Mouse (Mus musculus) thymus, postnatal 10 days (tissue): Measurements from ENCODE around the gene Psen2.

Experiments used
- DNase-seq, 2 experiments: peaks; one replicate each; pipeline ENCODE4 v3.0.0; 2021; ENCODE audit warnings: low spot score in 2 of 2

The Psen2 gene

DNA sequence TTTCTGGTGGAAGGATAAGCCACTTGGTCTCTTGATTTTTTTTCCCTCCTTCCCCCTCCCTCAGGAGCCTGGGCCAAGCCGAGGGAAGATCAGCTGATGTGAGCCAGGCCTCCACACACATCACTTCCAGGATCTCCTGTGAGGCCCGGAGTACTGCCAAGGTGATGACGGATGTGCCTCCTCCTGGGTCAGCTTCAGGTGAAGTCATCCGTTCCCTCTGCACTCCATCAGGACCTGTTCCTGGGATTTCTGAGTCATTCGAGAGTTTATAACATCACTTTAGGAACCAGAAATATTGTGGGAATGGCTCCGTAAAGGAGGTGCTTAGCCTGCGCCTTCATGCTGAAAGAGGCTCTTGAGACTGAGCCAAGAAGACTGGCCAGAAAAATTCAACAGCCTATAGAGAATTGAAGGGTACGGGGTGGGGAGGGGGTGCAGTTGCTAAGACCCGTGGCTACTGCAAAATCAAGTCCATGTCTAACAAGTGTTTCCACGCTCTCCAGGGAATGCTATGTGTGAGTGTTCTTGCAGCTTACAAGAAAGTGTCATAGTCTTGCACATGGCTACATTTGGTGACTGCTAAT lies 11.6 kb upstream of the Psen2 start:
- DNase-seq, result no peak

DNA sequence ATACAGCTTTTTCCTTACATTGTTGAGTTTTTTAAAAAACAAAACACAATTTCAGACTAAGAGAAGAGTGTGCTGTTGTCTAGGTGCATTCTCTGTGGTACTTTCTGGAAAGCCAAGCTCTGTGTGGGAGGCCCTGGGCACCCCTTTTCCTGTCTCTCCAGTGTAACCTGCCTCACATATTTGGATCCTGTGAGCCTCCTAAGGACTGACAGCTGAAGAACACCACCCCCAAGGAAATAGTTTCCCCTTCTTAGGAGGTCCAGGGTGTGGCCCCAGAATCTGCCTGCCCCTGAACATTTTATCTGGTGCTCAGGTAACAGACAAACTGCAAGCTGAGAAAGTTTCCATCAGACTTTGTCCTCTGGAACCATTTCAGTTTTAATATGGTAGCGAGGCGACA lies 5.8 kb upstream of the Psen2 start:
- no peak for DNase-seq

GRCm38 (mm10) chr1:180268249-180269031 lies 5.2 kb upstream of the Psen2 start:
- peak; percentile 79 to 95 for DNase-seq

DNA sequence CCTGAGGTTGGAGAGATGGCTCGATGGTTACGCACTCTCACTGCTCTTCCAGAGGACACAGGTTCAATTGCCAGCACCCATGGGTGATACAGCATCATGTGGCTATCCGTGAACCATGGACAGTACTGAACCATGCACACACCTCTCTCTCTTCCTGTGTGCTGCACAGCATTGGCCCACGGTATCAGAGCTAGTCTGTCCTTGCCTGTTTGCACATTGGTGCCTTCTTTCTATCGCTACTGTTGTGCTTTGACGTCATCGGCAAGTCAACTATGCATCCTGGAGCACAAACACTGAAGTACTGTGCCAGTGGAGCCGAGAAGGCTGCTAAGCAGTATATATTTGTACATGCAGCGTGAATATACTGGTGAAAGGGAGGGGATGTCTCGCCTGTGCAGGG lies 3.9 kb upstream of the Psen2 start:
- no peak for DNase-seq

- peak; percentile 37 to 56 for DNase-seq
Observed at GRCm38 (mm10) chr1:180265399-180265798, 2.2 kb upstream of the Psen2 start.

GRCm38 (mm10) chr1:180264851-180265250 lies 1.6 kb upstream of the Psen2 start:
- DNase-seq, result no peak

DNA sequence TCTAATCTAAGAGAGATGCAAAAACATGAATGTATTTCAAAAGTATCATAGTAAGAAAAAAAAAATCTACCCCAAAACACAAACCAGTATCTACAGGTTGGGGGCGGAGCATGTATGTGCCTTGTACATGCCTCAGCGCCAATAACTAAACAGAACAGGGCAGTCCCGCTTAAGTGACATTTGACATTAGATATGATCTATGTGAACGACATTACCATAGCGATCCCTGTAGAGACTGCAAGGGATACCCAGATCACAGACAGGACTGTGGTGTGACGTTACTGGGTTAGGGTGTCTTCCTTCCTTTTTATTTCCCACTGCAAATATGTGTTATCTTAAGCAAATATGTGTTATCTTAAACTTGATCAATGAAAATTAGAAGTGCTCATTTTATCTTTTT lies 1.2 kb upstream of the Psen2 start:
- no peak for DNase-seq

DNA sequence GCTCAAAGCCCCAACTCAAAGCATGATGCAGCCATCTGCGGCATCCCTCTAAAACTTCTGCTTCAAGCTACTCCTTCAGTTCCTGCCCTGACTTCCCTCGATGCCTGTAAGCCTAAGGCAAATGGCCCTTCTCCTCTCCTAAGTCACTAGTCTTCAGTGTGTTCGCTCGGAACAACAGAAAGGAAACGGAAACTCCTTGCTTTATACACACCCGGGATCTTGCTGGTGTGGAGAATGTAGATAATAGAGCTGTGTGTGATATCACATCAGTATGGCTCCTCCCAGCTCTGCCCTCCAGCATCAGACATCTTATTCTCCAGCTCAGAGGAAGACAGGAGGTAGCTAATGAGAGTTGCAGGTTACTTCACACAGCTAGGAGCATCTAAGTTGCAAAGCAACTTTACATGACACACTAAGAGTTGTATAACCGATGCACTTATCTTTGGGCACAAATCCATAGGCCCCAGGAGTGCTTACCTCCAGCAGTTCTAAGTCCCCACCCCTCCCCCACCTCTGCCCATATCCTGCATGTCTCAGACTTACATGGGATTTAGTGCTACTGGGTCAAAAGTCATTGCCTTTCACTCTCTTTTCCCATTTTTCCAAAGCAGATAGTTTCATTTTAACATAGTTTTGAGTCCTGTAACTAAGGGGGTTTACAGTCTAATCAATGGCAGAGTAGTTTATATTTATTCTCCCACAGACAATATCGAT lies 1.2 kb downstream of the Psen2 start:
- DNase-seq, result no peak

DNA sequence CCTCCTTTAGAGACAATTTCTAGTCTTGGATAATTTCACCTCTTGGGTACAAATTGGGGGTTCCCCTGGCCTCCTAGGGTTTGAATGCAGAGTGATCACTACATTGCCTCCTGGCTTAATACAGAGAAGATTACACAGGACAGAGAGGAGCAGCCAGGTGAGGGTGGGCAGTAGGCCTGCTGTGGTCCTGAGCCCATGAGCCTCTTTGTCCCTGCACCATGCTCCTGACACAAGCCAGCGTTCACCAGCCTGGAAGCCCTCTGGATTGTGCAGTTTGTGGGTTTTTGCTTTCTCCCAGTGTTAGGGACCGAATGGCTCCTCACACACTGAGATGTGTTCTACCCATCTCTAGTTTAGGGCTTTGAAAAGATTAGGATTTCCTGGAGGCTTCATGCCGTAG lies 1.8 kb downstream of the Psen2 start:
- no peak for DNase-seq

GRCm38 (mm10) chr1:180260886-180261285 lies 2.4 kb downstream of the Psen2 start:
- DNase-seq, result no peak

GRCm38 (mm10) chr1:180259753-180260152 lies 3.5 kb downstream of the Psen2 start:
- DNase-seq, result no peak

GRCm38 (mm10) chr1:180257446-180257845 lies 5.8 kb downstream of the Psen2 start:
- DNase-seq, result no peak

DNA sequence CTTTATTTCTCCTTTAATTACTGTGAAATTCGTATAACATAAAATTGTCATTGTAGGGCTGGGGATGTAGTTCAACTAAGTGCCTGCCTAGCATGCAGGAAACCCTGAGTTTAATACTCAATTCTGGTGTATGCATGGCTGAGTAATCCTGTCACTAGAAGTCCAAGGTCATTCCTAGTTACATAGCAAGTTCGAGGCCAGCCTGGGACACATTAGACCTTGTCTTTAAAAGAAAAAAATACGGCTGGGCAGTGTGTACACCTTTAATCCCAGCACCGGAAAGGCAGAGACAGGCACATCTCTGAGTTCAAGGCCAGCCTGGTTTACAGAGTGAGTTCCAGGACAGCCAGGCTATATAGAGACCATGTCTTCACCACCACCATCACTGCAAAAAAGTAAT lies 6.4 kb downstream of the Psen2 start:
- DNase-seq, result no peak

- DNase-seq, result peak; percentile 96 to 100
Observed at GRCm38 (mm10) chr1:180256138-180256674, 7.0 kb downstream of the Psen2 start.

DNA sequence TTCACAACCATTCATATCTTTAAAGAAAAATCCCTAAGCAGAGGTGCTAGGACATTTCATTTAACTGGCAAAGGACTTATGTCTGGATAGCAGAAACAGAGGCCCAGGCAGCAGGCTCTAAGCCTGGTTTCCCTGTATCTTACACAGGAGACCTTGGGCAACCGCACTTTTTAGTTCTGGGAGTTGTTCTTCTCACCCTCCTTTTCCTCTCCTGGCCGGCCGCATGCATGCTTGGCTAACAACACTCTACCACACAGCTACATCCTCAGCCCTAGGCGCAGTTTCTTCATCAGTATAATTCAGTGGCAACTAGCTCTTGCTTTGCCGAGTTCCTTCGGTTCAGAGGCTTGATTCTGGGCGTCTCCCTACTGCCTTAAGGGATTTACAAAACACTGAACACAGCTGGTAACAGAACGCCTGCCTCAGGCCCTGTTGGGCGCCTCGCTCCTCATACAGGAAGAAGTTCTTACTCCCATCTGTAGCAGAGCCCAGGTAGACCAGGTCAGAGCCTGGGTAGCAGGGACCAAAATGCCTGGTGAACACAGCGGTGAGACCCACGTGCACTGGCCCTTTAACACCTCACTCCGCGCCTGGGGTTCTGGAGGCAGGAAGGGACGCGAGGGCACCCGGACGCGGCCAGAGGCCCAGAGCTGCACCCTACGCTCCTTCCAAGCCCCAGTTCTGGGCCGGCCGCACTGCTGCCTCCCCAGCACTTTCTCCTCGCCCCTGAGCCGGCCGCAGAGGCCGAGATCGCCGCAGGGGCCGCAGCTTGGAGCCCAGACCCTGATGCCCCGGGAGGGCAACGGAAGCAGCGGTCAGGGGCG lies 7.7 kb downstream of the Psen2 start:
- DNase-seq, result peak in 1 of 2 experiments; percentile 30

DNA sequence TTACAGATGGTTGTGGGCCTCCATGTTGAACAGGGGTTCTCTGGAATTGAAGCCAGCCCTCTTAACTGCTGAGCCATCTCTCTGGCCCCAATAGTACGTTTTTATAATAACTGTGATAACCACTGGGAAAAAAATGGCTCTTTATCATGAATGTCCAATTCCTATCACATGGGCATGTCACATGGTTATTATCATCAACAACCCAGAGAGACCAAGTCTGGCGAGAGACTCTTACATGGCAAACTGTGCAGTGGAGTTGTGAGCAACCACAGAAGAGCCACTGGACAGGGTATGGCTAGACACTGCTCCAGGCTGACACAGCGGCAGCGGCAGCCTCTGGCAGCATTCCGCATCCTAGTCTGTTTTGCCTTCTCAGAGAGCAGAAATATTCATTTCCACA lies 8.9 kb downstream of the Psen2 start:
- DNase-seq, result no peak

GRCm38 (mm10) chr1:180252656-180253190 lies 10.5 kb downstream of the Psen2 start:
- no peak for DNase-seq

DNA sequence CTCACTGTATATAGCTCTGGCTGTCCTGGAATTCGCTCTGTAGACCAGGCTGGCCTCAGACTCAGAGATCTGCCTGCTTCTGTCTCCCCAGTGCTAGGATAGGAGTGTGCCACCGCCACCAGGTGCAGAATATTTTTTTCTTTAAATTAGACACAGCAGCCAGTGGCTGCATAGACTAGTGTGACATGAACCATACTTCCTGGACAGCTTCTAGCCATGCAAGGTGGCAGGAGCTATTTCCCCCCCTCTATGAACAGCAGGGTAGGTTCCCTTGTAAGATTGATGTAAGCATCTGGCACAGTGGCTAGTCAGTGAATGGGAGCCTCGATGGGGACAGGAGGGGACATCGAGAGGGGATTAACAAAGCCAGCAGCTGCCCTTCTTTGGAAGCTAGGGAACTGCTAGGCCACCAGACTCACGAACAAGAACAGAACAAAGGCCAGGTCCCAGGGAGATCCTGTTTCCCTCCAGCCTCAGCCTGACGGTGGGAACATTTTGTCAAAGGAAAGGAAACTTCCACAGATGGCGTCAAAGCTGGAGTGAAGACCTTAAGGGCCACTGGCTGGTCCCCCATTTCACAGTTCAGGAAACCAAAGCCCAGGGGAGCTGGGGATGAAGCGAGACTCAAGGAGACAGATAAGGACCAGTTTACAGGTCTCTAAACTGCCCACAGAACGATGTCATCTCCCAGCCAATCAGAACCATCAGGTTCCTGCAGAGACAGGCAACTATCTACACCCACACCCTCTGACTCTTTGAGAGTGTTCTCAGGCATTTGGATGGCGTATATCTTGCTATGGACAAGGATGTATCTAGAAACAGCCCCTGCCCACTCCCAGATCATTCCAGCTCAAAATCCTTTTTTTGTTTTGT lies 11.8 kb downstream of the Psen2 start:
- no peak for DNase-seq

DNA sequence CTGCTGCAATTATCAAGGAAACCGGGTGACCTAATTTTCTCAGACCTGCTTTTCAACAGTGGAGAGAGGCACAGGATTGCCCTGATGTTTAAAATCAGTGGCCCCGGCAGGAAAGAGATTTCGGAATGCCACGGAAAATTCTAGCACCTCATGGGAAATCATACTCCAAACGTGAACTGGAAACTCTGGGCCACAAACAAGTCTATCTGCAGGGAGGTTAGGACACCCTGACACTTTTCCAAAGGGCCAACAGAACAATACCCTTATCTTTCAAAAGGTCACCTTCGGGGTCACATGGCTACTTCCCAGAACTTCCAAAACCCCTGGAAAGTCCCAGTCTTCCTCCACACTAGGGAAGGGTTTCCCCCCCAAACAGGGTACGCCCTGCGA lies 12.8 kb downstream of the Psen2 start:
- no peak for DNase-seq

DNA sequence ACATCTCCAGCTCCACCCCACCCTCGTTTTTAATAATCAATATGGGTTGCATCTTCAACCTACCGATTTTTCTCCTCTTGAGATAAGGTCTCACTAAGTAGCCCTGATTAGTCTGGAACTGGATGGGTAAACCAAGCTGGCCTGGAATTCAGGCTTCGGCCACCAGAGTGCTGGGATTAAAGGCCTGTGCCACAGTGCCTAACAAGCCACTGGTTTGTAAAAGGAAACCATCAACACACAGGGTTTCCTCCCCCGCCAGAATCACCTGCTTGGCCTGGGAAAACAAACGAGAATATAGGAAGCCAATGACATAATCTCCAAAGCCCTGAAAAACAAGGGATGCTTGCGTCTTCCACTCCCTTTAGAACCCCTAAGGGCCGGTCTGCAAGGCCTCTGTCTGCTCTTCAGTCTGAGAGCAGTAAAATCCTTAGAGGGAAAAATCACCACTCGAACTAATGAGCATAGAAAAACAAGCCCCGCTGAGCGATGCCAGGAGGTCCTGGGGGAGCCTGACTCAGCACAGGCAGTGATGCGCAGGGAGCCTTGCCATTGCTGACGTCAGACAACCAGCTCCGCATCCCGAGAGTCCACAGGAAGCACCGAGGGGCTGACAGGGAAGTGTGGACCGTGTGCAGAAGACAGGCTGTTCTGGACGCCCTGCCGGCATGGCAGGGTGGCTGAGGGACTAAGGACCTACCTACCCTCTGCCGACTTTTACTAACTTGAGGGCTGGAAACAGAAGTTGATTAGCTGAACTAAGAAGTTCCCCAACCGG lies 13.4 kb downstream of the Psen2 start:
- DNase-seq, result no peak
